Mouse (Mus musculus): Measurements from ENCODE around the gene Grik2.
A peak's percentile ranks its signal among the peaks of the same experiment; 100 is the strongest.

Gene Grik2

GRCm38 (mm10) chr10:49788381-49788906 is at the start of gene Grik2:
Gene Grik2, minus strand, starts transcription at chr10:49788766.
- peak; percentile 26 for DNase-seq (ENCODE audit: low spot score)

GRCm38 (mm10) chr10:49834392-49834791 is 45.8 kb upstream of the Grik2 start:
- no peak for DNase-seq (ENCODE audit: low spot score)

- no peak for DNase-seq (ENCODE audit: low spot score)
These were observed 18.7 kb upstream of the Grik2 start for GRCm38 (mm10) chr10:49807276-49807675.

GRCm38 (mm10) chr10:49801001-49801400 is 12.4 kb upstream of the Grik2 start:
- DNase-seq (ENCODE audit: low spot score): no peak

GRCm38 (mm10) chr10:49794129-49794528 is 5.6 kb upstream of the Grik2 start:
- no peak for DNase-seq (ENCODE audit: low spot score)

GRCm38 (mm10) chr10:49790326-49790725 is 1.8 kb upstream of the Grik2 start:
- DNase-seq (ENCODE audit: low spot score): no peak

GRCm38 (mm10) chr10:49789711-49790110 is 1.1 kb upstream of the Grik2 start:
- no peak for DNase-seq (ENCODE audit: low spot score)

GRCm38 (mm10) chr10:49788914-49789313 is 348 bp upstream of the Grik2 start:
- no peak for DNase-seq (ENCODE audit: low spot score)

GRCm38 (mm10) chr10:49786630-49787029 is 1.9 kb downstream of the Grik2 start:
- no peak for DNase-seq (ENCODE audit: low spot score)

- DNase-seq (ENCODE audit: low spot score): no peak
These were observed 3.1 kb downstream of the Grik2 start for GRCm38 (mm10) chr10:49785477-49785876.

GRCm38 (mm10) chr10:49784831-49785230 is 3.7 kb downstream of the Grik2 start:
- no peak for DNase-seq (ENCODE audit: low spot score)

GRCm38 (mm10) chr10:49782741-49783691 is 5.5 kb downstream of the Grik2 start:
- DNase-seq (ENCODE audit: low spot score): no peak

- DNase-seq (ENCODE audit: low spot score): no peak
These were observed 6.5 kb downstream of the Grik2 start for GRCm38 (mm10) chr10:49782061-49782460.

GRCm38 (mm10) chr10:49780430-49780829 is 8.1 kb downstream of the Grik2 start:
- DNase-seq (ENCODE audit: low spot score): no peak

GRCm38 (mm10) chr10:49768897-49769296 is 19.7 kb downstream of the Grik2 start:
- DNase-seq (ENCODE audit: low spot score): no peak

GRCm38 (mm10) chr10:49767556-49767955 is 21.0 kb downstream of the Grik2 start:
- no peak for DNase-seq (ENCODE audit: low spot score)

- DNase-seq (ENCODE audit: low spot score): no peak
These were observed 26.0 kb downstream of the Grik2 start for GRCm38 (mm10) chr10:49762607-49763006.

GRCm38 (mm10) chr10:49751769-49752168 is 36.8 kb downstream of the Grik2 start:
- DNase-seq (ENCODE audit: low spot score): no peak

- DNase-seq (ENCODE audit: low spot score): no peak
These were observed 56.7 kb downstream of the Grik2 start for GRCm38 (mm10) chr10:49731841-49732240.

- DNase-seq (ENCODE audit: low spot score): no peak
These were observed 64.9 kb downstream of the Grik2 start for GRCm38 (mm10) chr10:49723706-49724105.

- no peak for DNase-seq (ENCODE audit: low spot score)
These were observed 71.7 kb downstream of the Grik2 start for GRCm38 (mm10) chr10:49716856-49717255.

GRCm38 (mm10) chr10:49709748-49710147 is 78.8 kb downstream of the Grik2 start:
- DNase-seq (ENCODE audit: low spot score): no peak

GRCm38 (mm10) chr10:49704446-49704845 is 84.1 kb downstream of the Grik2 start:
- DNase-seq (ENCODE audit: low spot score): no peak

Measured in urinary bladder, postnatal 14 days (tissue).